Mouse (Mus musculus) embryonic fibroblast, embryonic 13.5 days (primary cell): ENCODE measurements around the gene Pdf. TPM values are rescaled to one million over a fixed set of nuclear protein-coding genes. Genes with fewer than 3 reads are reported as not detected.
A peak's percentile ranks its signal among the peaks of the same experiment; 100 is the strongest.

Source experiments
- H3K27ac ChIP-seq: 2 replicates; pipeline ENCODE4 v1.5.1; 2012; ENCODE audit warnings: low read length, control low read depth, inconsistent platforms; ENCODE audit not compliant: insufficient read depth
- H3K4me1 ChIP-seq: 2 replicates; pipeline ENCODE4 v1.6.1; 2011; ENCODE audit warnings: low read length; ENCODE audit not compliant: control insufficient read depth, insufficient read depth
- H3K4me3 ChIP-seq: 2 replicates; pipeline ENCODE4 v1.5.1; 2011; ENCODE audit warnings: mild to moderate bottlenecking, control low read depth, low read length; ENCODE audit not compliant: insufficient read depth
- CTCF ChIP-seq: IDR thresholded peaks from 2 replicates; pipeline ENCODE4 v1.5.1; 2011; ENCODE audit warnings: mild to moderate bottlenecking, control low read depth, low read length, moderate library complexity, borderline replicate concordance; ENCODE audit not compliant: insufficient read depth
- POLR2A ChIP-seq: IDR thresholded peaks from 2 replicates; pipeline ENCODE4 v1.6.1; 2011; ENCODE audit warnings: low read depth, mild to moderate bottlenecking, control low read depth, low read length, moderate library complexity
- polyA plus RNA-seq: library from polyadenylated mRNA; stranded (reverse); fragments of >200 nt; gene quantifications from 2 replicates; pipeline ENCODE4 v1.2.4, GENCODE M21; 2011; ENCODE audit warnings: low read depth; ENCODE audit not compliant: missing spikeins, insufficient read length

Gene Pdf
- polyA plus RNA-seq, 1 experiment: 4.4 TPM

GRCm38 (mm10) chr8:107073706-107074105 lies 25.3 kb upstream of the Pdf start:
- Histone ChIP-seq H3K4me3 (no peak overlapping the region), H3K4me1 (no peaks in the 10 kb centered on the region), H3K27ac (no peak overlapping the region)
- TF ChIP-seq CTCF (no peak), POLR2A (no peak)

GRCm38 (mm10) chr8:107065511-107066496 lies 17.4 kb upstream of the Pdf start, which contains the start of gene Tmed6:
TSS of gene Tmed6 (minus strand) at chr8:107065644.
- no peak within 1 kb of the TSS for H3K4me3 ChIP-seq
- TF ChIP-seq CTCF: no peak
- TF ChIP-seq POLR2A: no peak
- H3K4me1 ChIP-seq: no peaks in the 10 kb centered on the region
- H3K27ac ChIP-seq: no peak within 1 kb of the TSS

- no peaks in the 10 kb centered on the region for H3K4me1 ChIP-seq
- H3K27ac ChIP-seq: no peak overlapping the region
- no peak overlapping the region for H3K4me3 ChIP-seq
- TF ChIP-seq CTCF (no peak), POLR2A (no peak)
Observed at GRCm38 (mm10) chr8:107062613-107063012, 14.2 kb upstream of the Pdf start.

- H3K27ac ChIP-seq: no peak overlapping the region
- H3K4me1 ChIP-seq: no peaks in the 10 kb centered on the region
- TF ChIP-seq CTCF (0 out of 2 replicates have a peak, but pooled peaks have one; percentile 12), POLR2A (peak; percentile 1; the same call in 1 of the 2 replicates)
- peak overlapping the region; percentile 88 for H3K4me3 ChIP-seq
Observed at GRCm38 (mm10) chr8:107056973-107057369, 8.6 kb upstream of the Pdf start.

GRCm38 (mm10) chr8:107056076-107056972 lies 7.9 kb upstream of the Pdf start, which contains the start of the genes Cog8 and Nip7:
TSS of gene Cog8 (minus strand) at chr8:107056689.
TSS of gene Nip7 (plus strand) at chr8:107056877.
- H3K4me3 ChIP-seq: peak within 1 kb of the TSS; percentile 92
- TF ChIP-seq POLR2A (peak; percentile 78), CTCF (no peak)
- 0 out of 2 replicates have a peak within 1 kb of the TSS, but pooled peaks have one; percentile 24 for H3K27ac ChIP-seq
- H3K4me1 ChIP-seq: no peaks in the 10 kb centered on the region

- Histone ChIP-seq H3K27ac (no peak overlapping the region), H3K4me1 (no peaks in the 10 kb centered on the region), H3K4me3 (no peak overlapping the region)
- TF ChIP-seq CTCF (no peak), POLR2A (no peak)
Observed at GRCm38 (mm10) chr8:107052046-107052445, 3.6 kb upstream of the Pdf start.

GRCm38 (mm10) chr8:107049480-107049879 lies 1.1 kb upstream of the Pdf start:
- Histone ChIP-seq H3K27ac (no peak overlapping the region), H3K4me1 (no peaks in the 10 kb centered on the region), H3K4me3 (no peak overlapping the region)
- TF ChIP-seq POLR2A (no peak), CTCF (no peak)

- no peak for TF ChIP-seq CTCF
- TF ChIP-seq POLR2A: no peak
- Histone ChIP-seq H3K4me3 (no peak overlapping the region), H3K4me1 (no peaks in the 10 kb centered on the region), H3K27ac (no peak overlapping the region)
Observed at GRCm38 (mm10) chr8:107046976-107047375, 1.4 kb downstream of the Pdf start.

- Histone ChIP-seq H3K27ac (no peak overlapping the region), H3K4me1 (no peaks in the 10 kb centered on the region), H3K4me3 (no peak overlapping the region)
- TF ChIP-seq CTCF: no peak
- TF ChIP-seq POLR2A: no peak
Observed at GRCm38 (mm10) chr8:107045478-107045877, 2.9 kb downstream of the Pdf start.
